Mouse (Mus musculus) heart, embryonic 11.5 days (tissue): ENCODE measurements around the gene Slco2a1. TPM values are rescaled to one million over a fixed set of nuclear protein-coding genes. Genes with fewer than 3 reads are reported as not detected.

Source experiments
- ATAC-seq: fragments of 200-750 bp; cut with Nextera tagmentation; replicated peaks from 2 replicates; pipeline ENCODE4 v1.8.0; 2017; ENCODE audit warnings: moderate library complexity; ENCODE audit not compliant: insufficient number of reproducible peaks, low FRiP score, low TSS enrichment
- H3K27ac ChIP-seq: fragments of 300-500 bp; sonication (generic); 2 replicates; pipeline ENCODE4 v1.5.1; 2014; ENCODE audit warnings: mild to moderate bottlenecking, low read depth, low read length
- H3K27me3 ChIP-seq: fragments of 300-500 bp; sonication (generic); 2 replicates; pipeline ENCODE4 v1.6.1; 2014; ENCODE audit warnings: mild to moderate bottlenecking, low read length, mixed read lengths; ENCODE audit not compliant: control insufficient read depth, insufficient read depth
- H3K36me3 ChIP-seq: fragments of 300-500 bp; sonication (generic); 2 replicates; pipeline ENCODE4 v1.6.1; 2014; ENCODE audit warnings: mild to moderate bottlenecking, low read length, moderate library complexity, mixed read lengths; ENCODE audit not compliant: control insufficient read depth, insufficient read depth
- H3K4me1 ChIP-seq: fragments of 300-500 bp; sonication (generic); 2 replicates; pipeline ENCODE4 v1.6.1; 2014; ENCODE audit warnings: low read length; ENCODE audit not compliant: control insufficient read depth, insufficient read depth
- H3K4me2 ChIP-seq: fragments of 300-500 bp; sonication (generic); 2 replicates; pipeline ENCODE4 v1.6.1; 2014; ENCODE audit warnings: mild to moderate bottlenecking, moderate library complexity
- H3K4me3 ChIP-seq: fragments of 300-500 bp; sonication (generic); 2 replicates; pipeline ENCODE4 v1.5.1; 2014; ENCODE audit warnings: low read depth, low read length
- H3K9ac ChIP-seq: fragments of 300-500 bp; sonication (generic); 2 replicates; pipeline ENCODE4 v1.6.1; 2014; ENCODE audit warnings: mild to moderate bottlenecking, low read depth, low read length, moderate library complexity
- H3K9me3 ChIP-seq: fragments of 300-500 bp; sonication (generic); replicated peaks from 2 replicates; pipeline ENCODE4 v1.6.1; 2016; ENCODE audit warnings: low read length; ENCODE audit not compliant: control insufficient read depth
- WGBS: fragments of 180-500 bp; shearing (Covaris S2); extraction: QIAGEN DNeasy Blood & Tissue Kit; methylation state at CpG from one replicate; pipeline ENCODE4 v1.1.7; 2014; ENCODE audit not compliant: insufficient replicate concordance; 5-methylcytosine and 5-hydroxymethylcytosine counted together
- polyA plus RNA-seq: library from polyadenylated mRNA; unstranded; fragments of >200 nt; fragmentation: Nextera tagmentation; extraction: Ambion mirVana; gene quantifications from 2 replicates; pipeline ENCODE4 v1.2.1, GENCODE M21; 2014

Gene Slco2a1
- polyA plus RNA-seq, 1 experiment from 2014 or later = 4.4 TPM

DNA sequence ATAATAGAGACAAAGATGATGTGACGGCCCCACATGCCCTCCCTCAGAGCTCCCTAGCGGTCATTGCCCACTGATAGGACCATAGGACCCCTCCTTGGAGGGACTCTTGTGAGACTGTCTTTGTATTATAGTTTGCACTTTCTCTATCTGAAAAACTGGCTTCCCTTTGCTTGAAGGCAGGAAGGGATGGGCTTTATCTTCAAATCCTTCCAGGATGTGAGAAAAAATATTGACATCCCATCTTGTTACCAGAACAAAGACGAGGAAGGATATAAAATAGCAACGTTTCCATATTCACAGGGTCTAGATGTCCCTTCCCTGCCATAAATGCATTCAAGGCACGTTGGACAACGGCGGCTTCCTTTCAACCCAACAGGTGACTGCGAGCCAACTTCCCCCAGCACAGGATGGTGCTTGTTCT, 48.5 kb downstream of the Slco2a1 start:
- Histone ChIP-seq H3K4me3 (no peak overlapping the region), H3K36me3 (no peaks in the 10 kb centered on the region), H3K27me3 (no peaks in the 10 kb centered on the region), H3K4me1 (peaks cover 9% of the 10 kb centered on the region; the same call in 1 of the 2 replicates), H3K4me2 (no peak overlapping the region), H3K9ac (no peak overlapping the region), H3K27ac (no peak overlapping the region), H3K9me3 (no peaks in the 10 kb centered on the region)
- WGBS = 69% methylated on average over 8 of the region's 8 CpGs
- no peak for ATAC-seq

GRCm38 (mm10) chr9:103038266-103038665, 49.8 kb downstream of the Slco2a1 start:
- ATAC-seq = no peak
- Histone ChIP-seq H3K27me3 (no peaks in the 10 kb centered on the region), H3K36me3 (no peaks in the 10 kb centered on the region), H3K27ac (no peak overlapping the region), H3K9ac (no peak overlapping the region), H3K4me2 (no peak overlapping the region), H3K4me3 (no peak overlapping the region), H3K9me3 (no peaks in the 10 kb centered on the region), H3K4me1 (peaks cover 3% of the 10 kb centered on the region; the same call in 1 of the 2 replicates)
- WGBS = 57% methylated on average over 2 of the region's 2 CpGs

GRCm38 (mm10) chr9:103038705-103039104, 50.2 kb downstream of the Slco2a1 start:
- Histone ChIP-seq H3K36me3 (no peaks in the 10 kb centered on the region), H3K4me1 (peaks cover 3% of the 10 kb centered on the region; the same call in 1 of the 2 replicates), H3K4me3 (no peak overlapping the region), H3K9me3 (no peaks in the 10 kb centered on the region), H3K27me3 (no peaks in the 10 kb centered on the region), H3K4me2 (no peak overlapping the region), H3K9ac (no peak overlapping the region), H3K27ac (no peak overlapping the region)
- 74% methylated on average over 7 of the region's 7 CpGs for WGBS
- no peak for ATAC-seq

DNA sequence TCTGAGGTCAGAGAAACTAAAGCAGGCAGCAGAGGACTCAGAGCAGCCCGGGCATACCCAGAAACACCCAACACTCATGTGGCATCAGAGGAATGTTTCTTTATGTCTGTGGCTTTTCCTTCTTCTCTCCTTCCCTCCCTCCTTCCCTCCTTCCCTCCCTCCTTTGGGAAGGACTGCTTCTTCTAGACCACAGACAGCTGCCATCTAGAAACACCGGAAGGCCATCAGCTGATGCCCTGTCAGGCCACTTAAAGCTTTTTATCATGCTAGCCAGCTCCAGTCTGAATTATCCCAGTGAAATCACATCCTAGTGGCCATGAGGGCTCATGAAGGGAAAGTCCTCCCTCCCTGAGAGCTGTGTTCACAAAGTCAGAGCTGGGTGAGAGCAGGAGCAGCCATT, 52.1 kb downstream of the Slco2a1 start:
- Histone ChIP-seq H3K9ac (no peak overlapping the region), H3K36me3 (no peaks in the 10 kb centered on the region), H3K4me2 (no peak overlapping the region), H3K4me3 (no peak overlapping the region), H3K4me1 (peaks cover 3% of the 10 kb centered on the region; the same call in 1 of the 2 replicates), H3K27ac (no peak overlapping the region), H3K27me3 (no peaks in the 10 kb centered on the region), H3K9me3 (no peaks in the 10 kb centered on the region)
- WGBS = 57% methylated on average over 2 of the region's 2 CpGs
- no peak for ATAC-seq

DNA sequence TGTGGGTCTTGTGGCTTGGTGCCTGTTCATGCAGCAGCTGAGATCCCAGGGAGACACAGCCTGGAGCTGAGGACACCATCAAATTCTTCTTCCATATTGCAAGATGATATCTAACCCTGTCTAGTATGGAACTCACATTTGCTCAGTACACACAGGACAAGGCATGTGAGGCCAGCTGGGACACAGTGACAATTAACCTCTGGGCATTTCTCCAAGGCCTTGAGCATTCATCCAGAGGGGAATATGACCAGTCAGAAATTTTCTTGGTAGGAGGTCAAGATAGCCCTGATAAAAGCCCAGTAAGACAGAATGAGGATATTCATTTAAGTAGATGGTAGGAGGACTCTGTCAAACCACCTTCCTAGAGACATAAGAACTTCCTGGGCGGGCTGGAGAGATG, 56.9 kb downstream of the Slco2a1 start:
- no peak overlapping the region for H3K4me2 ChIP-seq
- no peaks in the 10 kb centered on the region for H3K27me3 ChIP-seq
- no peak overlapping the region for H3K9ac ChIP-seq
- H3K36me3 ChIP-seq = no peaks in the 10 kb centered on the region
- no peaks in the 10 kb centered on the region for H3K9me3 ChIP-seq
- H3K4me3 ChIP-seq = no peak overlapping the region
- no peak for ATAC-seq
- peaks cover 4% of the 10 kb centered on the region for H3K4me1 ChIP-seq
- 83% methylated on average over 1 of the region's 1 CpGs for WGBS
- no peak overlapping the region for H3K27ac ChIP-seq

- H3K36me3 ChIP-seq = no peaks in the 10 kb centered on the region
- H3K9me3 ChIP-seq = no peaks in the 10 kb centered on the region
- ATAC-seq = no peak
- no peak overlapping the region for H3K4me3 ChIP-seq
- WGBS = 65% methylated on average over 7 of the region's 7 CpGs
- H3K27ac ChIP-seq = no peak overlapping the region
- no peak overlapping the region for H3K4me2 ChIP-seq
- peaks cover 4% of the 10 kb centered on the region; the same call in 1 of the 2 replicates for H3K4me1 ChIP-seq
- no peak overlapping the region for H3K9ac ChIP-seq
- H3K27me3 ChIP-seq = no peaks in the 10 kb centered on the region
Observed at GRCm38 (mm10) chr9:103049049-103049511, 60.6 kb downstream of the Slco2a1 start.

DNA sequence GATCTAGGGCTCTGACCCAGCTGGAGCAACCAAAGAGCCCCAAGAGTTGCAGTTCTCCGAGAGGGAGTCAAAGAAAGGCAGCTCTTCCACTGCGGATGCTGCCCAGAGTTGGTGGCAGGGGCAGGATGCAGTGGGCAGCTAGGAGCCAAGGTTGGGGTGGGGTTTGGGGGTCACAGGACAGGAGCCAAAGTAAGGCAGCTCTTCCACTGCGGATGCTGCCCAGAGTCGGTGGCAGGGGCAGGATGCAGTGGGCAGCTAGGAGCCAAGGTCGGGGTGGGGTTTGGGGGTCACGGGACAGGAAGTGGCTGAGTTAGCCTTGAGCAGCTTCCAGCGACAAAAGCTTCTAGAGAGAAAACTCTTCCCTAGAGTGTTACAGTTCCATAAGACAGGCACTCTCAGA, 65.3 kb downstream of the Slco2a1 start:
- Histone ChIP-seq H3K4me1 (peaks cover 4% of the 10 kb centered on the region; the same call in 1 of the 2 replicates), H3K36me3 (no peaks in the 10 kb centered on the region), H3K27me3 (0 out of 2 replicates have a peak, but pooled peaks cover 2% of the 10 kb centered on the region), H3K9me3 (no peaks in the 10 kb centered on the region), H3K27ac (no peak overlapping the region), H3K9ac (no peak overlapping the region), H3K4me2 (no peak overlapping the region), H3K4me3 (no peak overlapping the region)
- ATAC-seq = no peak
- 74% methylated on average over 7 of the region's 7 CpGs for WGBS

DNA sequence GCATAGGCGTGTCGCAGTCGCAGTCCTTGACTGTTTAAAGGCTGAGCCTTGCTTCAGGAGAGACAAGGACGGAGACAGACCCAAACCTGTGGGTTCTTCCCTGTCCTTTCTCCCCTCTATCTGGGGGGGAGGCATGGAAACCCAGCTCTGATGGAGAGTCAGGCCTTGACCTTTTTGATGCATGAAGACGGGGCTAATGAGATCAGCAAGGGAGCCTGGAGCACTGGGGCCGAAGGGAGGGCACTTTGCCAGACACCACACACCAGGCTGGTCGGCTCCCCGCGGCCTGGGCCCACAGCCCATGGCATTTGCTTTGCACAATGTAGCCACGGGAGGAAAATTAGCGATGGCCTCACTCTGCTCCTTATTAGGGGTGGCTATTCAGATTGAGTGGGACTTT, 66.5 kb downstream of the Slco2a1 start:
- Histone ChIP-seq H3K27ac (no peak overlapping the region), H3K4me1 (peaks cover 2% of the 10 kb centered on the region; the same call in 1 of the 2 replicates), H3K36me3 (no peaks in the 10 kb centered on the region), H3K4me3 (no peak overlapping the region), H3K9ac (no peak overlapping the region), H3K4me2 (no peak overlapping the region), H3K27me3 (0 out of 2 replicates have a peak, but pooled peaks cover 2% of the 10 kb centered on the region), H3K9me3 (no peaks in the 10 kb centered on the region)
- ATAC-seq = no peak
- 81% methylated on average over 11 of the region's 11 CpGs for WGBS

- Histone ChIP-seq H3K27me3 (0 out of 2 replicates have a peak, but pooled peaks cover 2% of the 10 kb centered on the region), H3K27ac (no peak overlapping the region), H3K4me1 (no peaks in the 10 kb centered on the region), H3K4me3 (no peak overlapping the region), H3K9me3 (no peaks in the 10 kb centered on the region), H3K9ac (no peak overlapping the region), H3K36me3 (no peaks in the 10 kb centered on the region), H3K4me2 (no peak overlapping the region)
- no peak for ATAC-seq
- 82% methylated on average over 5 of the region's 5 CpGs for WGBS
Observed at GRCm38 (mm10) chr9:103056164-103056563, 67.7 kb downstream of the Slco2a1 start.
